Mouse (Mus musculus) lung, adult 2 months (tissue): ENCODE measurements around the gene Cyp8b1.

Experiments
- CTCF ChIP-seq: fragments of 200-500 bp; IDR thresholded peaks from 2 replicates; pipeline ENCODE4 v1.5.1; 2011; ENCODE audit warnings: mild to moderate bottlenecking, low read length, control low read depth; ENCODE audit not compliant: insufficient read depth
- POLR2A ChIP-seq: fragments of 200-500 bp; IDR thresholded peaks from 2 replicates; pipeline ENCODE4 v1.6.1; 2011; ENCODE audit warnings: low read depth, mild to moderate bottlenecking, control low read depth, low read length, borderline replicate concordance; ENCODE audit errors: extremely low read depth

DNA sequence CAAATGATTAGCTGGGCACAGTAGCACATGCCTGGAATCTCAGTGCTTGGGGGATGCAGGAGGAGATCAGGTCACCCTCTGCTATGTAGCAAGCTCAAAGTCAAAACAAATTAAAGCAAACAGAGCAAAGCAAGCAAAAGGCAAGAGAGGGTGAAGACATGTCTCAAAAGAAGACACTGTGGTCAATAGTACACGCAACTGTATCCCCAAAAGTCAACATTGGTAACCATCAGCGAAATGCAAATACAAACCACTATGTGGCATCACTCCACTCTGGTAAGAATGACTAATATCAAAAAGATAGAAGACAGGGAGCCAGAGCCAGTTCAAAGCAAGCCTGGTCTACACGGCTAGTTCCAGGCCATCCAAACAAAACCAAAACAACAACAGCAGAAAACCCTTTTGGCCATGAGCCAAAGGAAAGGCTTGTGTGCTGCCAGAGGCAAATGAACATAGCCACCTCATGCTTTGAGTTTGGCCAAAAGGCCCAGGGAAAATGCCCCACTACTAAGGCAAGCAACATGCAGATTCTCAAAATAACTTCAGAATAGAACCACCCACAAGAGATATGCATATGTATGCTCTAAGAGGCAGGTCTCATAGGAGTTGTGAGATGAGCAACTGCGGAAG, 10.4 kb downstream of the Cyp8b1 start:
- TF ChIP-seq CTCF (no peak), POLR2A (no peak)
